Mouse (Mus musculus): Measurements from ENCODE around the gene Lck.

- no peak for TF ChIP-seq CTCF (IDR thresholded peaks at IDR 0.05; ENCODE audit: extremely low read depth, insufficient read depth, insufficient read length, insufficient replicate concordance)
- TF ChIP-seq POLR2A (IDR thresholded peaks at IDR 0.05; ENCODE audit: low read depth, low read length): no peak
Measured at GRCm38 (mm10) chr4:129510723-129511412, 62.6 kb downstream of the Lck start.

All from spleen, adult 2 months (tissue).